Mouse (Mus musculus) liver, adult 2 months (tissue): ENCODE data around the gene Nmur1.

Experiments
- CTCF ChIP-seq: fragments of 200-500 bp; IDR thresholded peaks from 2 replicates; pipeline ENCODE4 v1.5.1; 2011; ENCODE audit warnings: low read depth, low read length, control low read depth
- POLR2A ChIP-seq: fragments of 200-500 bp; IDR thresholded peaks from 2 replicates; pipeline ENCODE4 v1.6.1; 2011; ENCODE audit warnings: low read length, control low read depth; ENCODE audit not compliant: insufficient read depth; ENCODE audit errors: extremely low read depth

- TF ChIP-seq CTCF (no peak), POLR2A (no peak)
Observed at GRCm38 (mm10) chr1:86409476-86409875, 16.6 kb downstream of the Nmur1 start.
